Mouse (Mus musculus) heart, postnatal 0 days (tissue): Measurements from ENCODE around the gene Ntrk3.

Experiments used
- CTCF ChIP-seq: IDR thresholded peaks from 2 replicates; pipeline ENCODE4 v1.5.1; 2016; ENCODE audit warnings: antibody characterized with exemption, control low read depth, low read depth
- EP300 ChIP-seq: IDR thresholded peaks from 2 replicates; pipeline ENCODE4 v1.6.1; 2016; ENCODE audit warnings: antibody characterized with exemption, low read depth

DNA sequence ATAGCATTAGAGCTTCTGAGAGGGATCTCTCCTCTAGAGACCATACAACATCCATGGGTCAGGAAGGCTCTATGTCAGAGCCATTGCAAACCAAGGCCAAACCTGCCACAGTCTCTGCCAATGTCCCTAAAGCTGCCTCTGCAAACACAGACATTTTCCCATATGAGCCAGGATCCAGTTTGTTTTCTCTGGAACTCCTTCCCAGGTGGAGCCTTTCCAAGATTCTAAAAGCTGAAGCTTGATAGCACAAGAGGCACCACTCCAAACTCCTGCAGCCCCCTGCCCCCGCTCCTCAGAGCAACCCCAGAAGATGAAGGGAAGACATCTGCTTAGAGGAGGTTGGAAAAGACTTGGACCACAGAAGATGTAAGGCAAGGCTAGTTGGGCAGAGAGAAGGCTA lies 432.8 kb downstream of the Ntrk3 start:
- no peak for TF ChIP-seq CTCF
- no peak for TF ChIP-seq EP300
